Mouse (Mus musculus) cerebellum, adult 8-10 months (tissue): Measurements from ENCODE around the gene Grid2ip.
"Not testable (repeated sequence)": the region's sequence is repeated elsewhere in the genome, so short reads cannot be mapped to it uniquely, and the experiment has no call there.

Source experiments
- DNase-seq: peaks from one replicate; pipeline ENCODE4 v3.0.0; 2022

Grid2ip gene

GRCm38 (mm10) chr5:143363678-143364615 lies 6.8 kb downstream of the Grid2ip start:
- no peak for DNase-seq

- no peak for DNase-seq
These were observed 10.8 kb downstream of the Grid2ip start for GRCm38 (mm10) chr5:143367931-143368330.

- DNase-seq, result no peak
These were observed 12.6 kb downstream of the Grid2ip start for GRCm38 (mm10) chr5:143369611-143370255.

GRCm38 (mm10) chr5:143370416-143371145 lies 13.4 kb downstream of the Grid2ip start:
- no peak for DNase-seq

GRCm38 (mm10) chr5:143371146-143371510 lies 14.0 kb downstream of the Grid2ip start:
- no peak for DNase-seq

GRCm38 (mm10) chr5:143372818-143373217 lies 15.7 kb downstream of the Grid2ip start:
- DNase-seq, result no peak

- DNase-seq, result peak; percentile 44
These were observed 18.1 kb downstream of the Grid2ip start for GRCm38 (mm10) chr5:143375242-143375641.

- no peak for DNase-seq
These were observed 19.0 kb downstream of the Grid2ip start for GRCm38 (mm10) chr5:143376156-143376555.

- DNase-seq, result no peak
These were observed 29.9 kb downstream of the Grid2ip start for GRCm38 (mm10) chr5:143386797-143387621.

GRCm38 (mm10) chr5:143394184-143394583 lies 37.0 kb downstream of the Grid2ip start:
- DNase-seq, result no peak

GRCm38 (mm10) chr5:143394966-143395365 lies 37.8 kb downstream of the Grid2ip start:
- not testable (repeated sequence) for DNase-seq

- DNase-seq, result no peak
These were observed 38.5 kb downstream of the Grid2ip start for GRCm38 (mm10) chr5:143395649-143396048.

- no peak for DNase-seq
These were observed 43.4 kb downstream of the Grid2ip start for GRCm38 (mm10) chr5:143400501-143400900.

GRCm38 (mm10) chr5:143401556-143401955 lies 44.4 kb downstream of the Grid2ip start:
- no peak for DNase-seq

- peak; percentile 90 for DNase-seq
These were observed 46.3 kb downstream of the Grid2ip start, which contains the start of gene Kdelr2 for GRCm38 (mm10) chr5:143403221-143404147. Gene Kdelr2, plus strand, starts transcription at chr5:143403838.

GRCm38 (mm10) chr5:143404148-143404930 lies 47.2 kb downstream of the Grid2ip start:
- DNase-seq, result no peak

- no peak for DNase-seq
These were observed 48.1 kb downstream of the Grid2ip start for GRCm38 (mm10) chr5:143405200-143405599.

- DNase-seq, result no peak
These were observed 49.4 kb downstream of the Grid2ip start for GRCm38 (mm10) chr5:143406548-143406947.

- DNase-seq, result no peak
These were observed 52.1 kb downstream of the Grid2ip start for GRCm38 (mm10) chr5:143409239-143409638.

- DNase-seq, result no peak
These were observed 53.8 kb downstream of the Grid2ip start for GRCm38 (mm10) chr5:143410841-143411395.
